Mouse (Mus musculus): ENCODE results near the gene 1700021F05Rik.
A peak's percentile ranks its signal among the peaks of the same experiment; 100 is the strongest.

The 1700021F05Rik gene

DNA sequence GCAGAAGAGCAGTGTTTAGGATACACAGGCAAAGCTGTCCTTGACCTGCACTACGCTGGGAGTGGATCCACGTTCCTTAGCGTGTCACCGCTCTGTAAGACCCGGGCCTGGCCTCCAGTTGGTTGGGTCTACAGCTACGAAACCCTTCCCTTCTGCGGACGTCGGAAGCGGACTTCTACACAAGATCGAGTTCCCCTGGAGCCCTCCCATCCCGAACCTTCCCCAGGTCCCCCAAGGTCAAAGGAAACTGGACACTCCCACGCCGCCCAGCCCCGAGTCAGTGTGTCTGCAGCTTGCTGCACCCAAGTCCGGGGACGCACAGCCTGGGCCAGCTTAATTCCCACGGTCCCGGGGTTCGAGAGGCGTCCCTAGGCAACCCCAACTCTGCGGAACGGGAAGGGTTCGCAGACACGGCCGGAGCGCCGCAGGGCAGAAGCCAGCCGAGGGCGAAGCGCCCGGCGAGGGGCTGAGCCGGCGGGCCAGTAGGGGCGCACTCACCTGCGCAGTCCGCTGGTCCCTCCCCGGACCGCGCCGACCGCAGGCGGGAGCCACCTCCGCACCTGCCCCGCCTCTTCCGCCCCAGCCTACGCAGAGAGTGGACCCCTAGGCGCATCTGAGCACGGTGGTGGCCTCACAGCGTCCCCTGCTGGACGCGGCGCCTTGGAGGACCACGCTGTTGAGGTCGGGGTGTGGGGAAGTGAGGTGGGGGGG lies at the start of gene 1700021F05Rik:
Gene 1700021F05Rik, minus strand, starts transcription at position 553 of the 711 bp plus-strand sequence.
- DNase-seq (ENCODE audit: low read depth, low spot score) = peak; percentile 99

DNA sequence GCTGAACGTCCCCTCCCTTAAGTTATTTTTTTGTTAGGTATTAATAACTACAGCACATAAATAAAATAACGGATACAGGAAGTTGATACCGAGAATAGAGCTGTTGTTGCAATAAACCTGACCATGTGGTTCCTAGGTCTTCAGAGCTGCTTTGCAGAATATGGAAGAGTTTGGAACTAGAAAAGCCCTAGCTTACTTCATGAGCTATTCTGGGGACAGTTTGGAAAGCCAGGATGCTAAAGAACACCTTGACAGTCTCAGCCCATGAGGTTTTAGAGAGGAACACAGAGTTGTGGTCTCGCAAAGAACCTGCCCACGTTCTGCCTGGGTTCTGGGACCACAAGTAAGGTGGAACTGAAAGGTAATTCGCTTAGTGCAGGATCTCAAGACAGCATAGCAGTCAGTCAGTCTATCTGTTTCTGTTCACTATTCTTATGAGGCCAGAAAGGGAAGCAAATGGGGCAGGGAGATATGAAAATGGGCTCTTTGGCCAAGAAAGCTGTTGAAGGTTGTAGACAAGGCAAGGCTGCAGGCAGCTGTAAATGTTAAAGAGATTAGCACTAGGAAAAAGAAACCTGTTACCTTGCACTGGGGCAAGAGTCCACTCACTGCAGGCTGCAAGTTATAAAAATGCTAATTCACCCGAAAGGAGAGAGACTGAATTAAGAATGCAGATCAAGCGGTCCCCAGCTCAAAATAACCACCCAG lies 47.8 kb upstream of the 1700021F05Rik start:
- DNase-seq (ENCODE audit: low read depth, low spot score) = no peak

DNA sequence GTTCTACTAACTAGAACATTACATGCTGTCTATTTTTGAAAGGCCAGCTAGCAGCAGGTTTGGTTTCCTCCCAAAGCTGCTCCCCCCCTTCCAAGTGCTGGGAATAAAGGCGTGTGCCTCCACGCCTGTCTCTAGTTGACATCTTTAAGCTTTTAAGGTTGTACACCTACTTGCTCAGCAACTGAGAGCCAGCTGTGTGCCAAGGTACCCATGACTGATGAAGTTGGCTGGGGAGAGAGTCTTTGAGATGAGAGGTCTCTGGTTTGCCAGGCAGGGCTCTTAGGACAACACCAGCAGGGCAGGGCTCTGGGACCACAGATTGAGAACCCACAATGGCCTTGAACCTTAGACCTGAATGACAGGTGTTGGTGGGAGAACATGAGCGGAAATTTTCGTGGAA lies 43.7 kb upstream of the 1700021F05Rik start:
- no peak for DNase-seq (ENCODE audit: low read depth, low spot score)

DNA sequence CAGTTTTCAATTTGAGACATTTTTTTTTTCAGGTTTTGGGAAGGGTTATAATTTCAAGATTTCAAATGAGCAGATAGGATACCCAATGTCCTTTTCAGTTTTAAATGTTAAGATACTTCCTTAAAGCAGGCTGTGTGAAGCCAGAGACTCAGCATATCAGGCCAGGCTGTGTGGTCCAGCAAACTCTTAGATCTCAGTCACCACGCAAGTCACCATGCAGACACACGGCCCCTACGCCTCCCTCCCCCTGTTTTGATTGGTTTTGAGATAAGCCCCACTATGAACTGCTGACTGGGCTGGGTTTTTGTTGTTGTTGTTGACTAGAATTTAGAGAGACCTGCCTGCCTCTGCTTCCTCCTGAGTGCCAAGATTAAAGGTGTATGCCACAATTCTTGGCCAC lies 40.5 kb upstream of the 1700021F05Rik start:
- DNase-seq (ENCODE audit: low read depth, low spot score) = no peak

DNA sequence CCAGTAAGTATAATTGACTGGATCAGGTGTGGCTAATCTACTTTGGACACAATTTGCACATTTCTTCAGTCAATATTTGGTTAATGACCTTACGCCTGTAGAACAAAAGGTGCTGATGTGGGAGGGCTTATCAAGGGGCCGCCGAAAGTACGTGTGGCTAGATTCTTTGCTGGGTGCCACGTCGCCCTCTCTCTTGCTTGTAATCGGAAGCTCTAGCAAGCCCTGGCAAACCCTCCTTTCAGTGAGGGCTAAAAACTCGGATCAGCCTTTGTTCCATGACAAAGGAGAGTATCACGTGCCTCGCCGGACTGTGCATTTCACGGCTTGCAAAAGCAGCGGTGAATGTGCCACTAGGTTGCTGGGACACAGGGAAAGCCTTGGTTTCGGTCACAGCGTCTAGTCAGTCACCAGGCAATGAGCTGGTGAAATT lies 39.9 kb upstream of the 1700021F05Rik start:
- DNase-seq (ENCODE audit: low read depth, low spot score) = peak; percentile 19

DNA sequence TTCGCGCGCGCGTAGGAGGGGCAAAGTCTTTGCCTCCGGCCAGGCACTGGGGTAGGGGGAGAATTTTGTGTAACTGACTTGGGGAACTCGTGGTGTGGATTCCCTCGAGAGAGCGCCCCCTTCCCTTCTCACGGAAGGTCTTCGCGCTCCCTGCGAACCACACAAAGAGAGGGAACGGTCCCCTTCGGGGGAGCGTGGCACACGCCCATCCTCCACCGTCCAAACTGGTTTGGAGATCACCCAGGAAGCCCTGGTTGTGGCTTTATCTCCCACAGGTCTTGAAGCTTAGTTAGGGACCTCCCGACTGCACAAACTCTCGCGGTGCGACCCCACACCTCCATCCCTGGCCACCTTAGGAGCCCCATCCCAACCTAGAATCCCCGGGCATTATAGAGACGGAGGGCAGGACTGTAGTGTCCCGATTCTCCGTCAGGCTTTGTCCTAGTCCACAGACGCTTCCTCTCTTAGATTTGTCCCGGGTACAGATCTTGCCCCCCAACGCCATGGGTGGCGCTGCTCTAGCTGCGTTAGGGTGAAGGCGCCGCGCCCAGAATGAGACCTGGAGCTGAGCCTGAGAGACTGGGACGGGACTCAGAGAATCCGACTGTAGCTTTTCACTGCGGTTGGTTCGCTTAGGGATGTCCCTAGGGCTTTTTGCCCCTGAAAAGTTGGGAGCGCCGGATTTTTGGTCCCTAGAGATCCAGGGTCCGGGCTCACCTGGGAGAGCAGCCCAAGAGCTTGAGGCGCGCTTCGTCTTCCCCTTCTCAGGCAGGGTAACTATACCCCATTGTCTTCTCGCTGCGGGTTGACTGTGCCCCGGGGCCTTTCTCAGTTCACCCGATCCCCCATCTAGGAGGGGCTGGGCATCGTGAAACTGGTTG lies 38.8 kb upstream of the 1700021F05Rik start:
- DNase-seq (ENCODE audit: low read depth, low spot score) = no peak

DNA sequence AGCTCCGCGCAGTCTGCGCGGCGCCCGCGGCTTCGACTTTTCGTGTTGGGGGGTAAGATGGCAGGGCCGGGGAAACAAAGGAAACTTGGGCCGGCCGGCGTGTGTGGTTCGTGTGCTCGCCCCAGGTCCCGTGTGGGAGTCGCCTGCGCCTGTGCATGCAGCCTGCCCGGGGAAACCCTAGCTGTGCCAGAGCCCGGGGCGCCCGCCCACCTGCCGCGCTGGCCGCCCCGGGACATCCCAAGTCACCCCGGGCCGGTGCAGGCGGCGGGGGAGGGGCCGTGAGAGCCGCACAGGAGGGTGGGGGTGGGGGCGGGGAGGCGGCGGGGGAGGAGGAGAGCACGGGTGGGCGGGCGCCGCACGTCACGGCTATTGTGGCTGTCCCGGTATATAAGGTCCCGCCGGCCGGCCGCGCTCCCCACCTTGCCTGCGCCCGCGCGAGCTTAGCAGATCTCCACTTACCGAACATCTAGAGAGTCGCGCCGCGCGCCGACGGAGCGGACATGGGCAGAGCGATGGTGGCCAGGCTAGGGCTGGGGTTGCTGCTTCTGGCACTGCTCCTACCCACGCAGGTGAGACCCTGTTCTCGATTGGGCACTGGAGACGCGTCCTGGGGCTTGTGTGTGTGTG lies 38.1 kb upstream of the 1700021F05Rik start:
- no peak for DNase-seq (ENCODE audit: low read depth, low spot score)

DNA sequence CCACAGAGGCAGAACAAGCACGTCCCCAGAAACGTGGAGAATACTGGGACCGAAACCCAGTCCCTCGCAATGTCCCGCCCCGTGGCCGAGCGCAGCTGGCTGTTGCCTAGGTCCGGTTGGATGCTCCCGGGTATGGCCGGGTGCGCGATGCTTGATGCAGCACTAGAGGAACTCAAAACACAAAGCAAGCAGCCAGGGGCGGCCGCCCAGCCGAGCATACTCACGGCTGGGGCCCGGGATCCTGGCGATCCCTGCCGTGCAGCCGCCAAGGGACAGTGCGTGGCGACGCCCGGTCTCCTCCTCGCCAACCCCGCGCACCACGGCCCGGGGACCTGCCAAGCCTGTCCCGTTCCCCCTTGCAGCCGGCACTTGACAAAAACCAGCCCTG lies 37.6 kb upstream of the 1700021F05Rik start:
- no peak for DNase-seq (ENCODE audit: low read depth, low spot score)

DNA sequence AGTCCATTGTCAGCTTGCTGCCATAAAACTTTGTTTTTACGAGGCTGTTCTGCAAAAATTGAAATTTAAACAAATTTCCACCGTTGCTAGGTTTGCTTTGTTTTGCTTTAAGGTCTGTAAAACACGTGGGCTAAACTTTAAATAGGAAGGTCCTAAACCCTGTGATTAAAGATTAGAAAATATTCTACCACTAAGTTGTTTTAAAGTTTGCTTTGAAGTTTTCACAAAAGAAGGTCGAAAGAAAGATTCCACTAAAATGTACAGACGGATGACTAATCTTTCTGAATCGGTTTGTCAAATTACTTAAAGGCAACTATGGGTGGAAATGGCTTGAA lies 37.2 kb upstream of the 1700021F05Rik start, which contains the start of gene Cd24a:
Gene Cd24a, plus strand, starts transcription at position 288 of the 335 bp plus-strand sequence.
- DNase-seq (ENCODE audit: low read depth, low spot score) = no peak

DNA sequence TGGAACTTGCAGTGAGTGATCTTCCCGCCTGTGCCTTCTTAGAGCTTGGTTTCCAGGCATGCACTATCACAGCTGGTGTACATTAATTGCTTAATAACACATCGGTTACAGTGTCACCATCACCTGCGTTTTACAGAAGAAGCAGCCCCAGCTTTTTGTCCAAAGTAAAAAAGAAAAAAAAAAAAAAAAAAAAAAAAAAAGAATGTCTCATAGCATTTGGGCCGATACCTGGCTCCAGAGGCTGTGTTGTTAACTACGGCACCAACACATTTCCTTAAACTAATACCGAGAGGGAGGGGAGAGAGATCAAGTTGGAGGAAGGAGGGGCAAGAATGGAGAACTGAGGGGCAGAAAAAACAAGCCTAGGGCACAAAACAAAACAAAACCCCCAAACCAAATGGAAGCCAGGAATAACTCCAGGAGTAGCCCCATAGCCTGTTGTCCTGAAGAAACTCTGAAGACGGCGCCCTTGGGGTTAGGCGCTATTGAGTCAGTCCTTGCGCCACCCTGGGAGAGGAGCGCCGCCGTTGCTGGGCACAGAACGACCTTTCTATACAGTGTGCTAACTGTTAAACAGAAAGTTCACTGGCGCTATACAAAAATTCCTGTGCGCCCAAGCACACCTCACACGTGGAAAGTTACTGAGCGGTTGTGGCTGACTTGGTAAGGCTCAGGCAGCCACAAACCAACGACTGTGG lies 36.7 kb upstream of the 1700021F05Rik start:
- DNase-seq (ENCODE audit: low read depth, low spot score) = no peak

DNA sequence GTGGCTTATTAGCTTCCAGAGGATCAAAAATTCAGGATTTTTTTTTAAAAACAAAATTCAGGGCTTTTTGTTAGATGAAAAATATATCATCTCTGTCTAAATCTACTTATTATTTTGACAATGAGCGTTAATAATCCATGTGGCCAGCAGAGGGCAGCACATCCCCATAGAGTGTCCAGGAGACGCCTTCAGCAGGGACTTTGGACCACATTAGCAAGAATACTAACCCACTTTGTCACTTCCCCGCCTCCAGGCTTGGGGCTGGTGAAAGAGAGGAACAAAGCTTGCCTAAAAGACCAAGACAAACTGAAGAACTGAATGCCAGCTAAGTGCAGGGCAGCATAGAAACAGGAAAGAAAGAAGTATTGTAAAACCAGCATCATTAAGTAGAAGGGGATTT lies 34.2 kb upstream of the 1700021F05Rik start:
- peak; percentile 75 for DNase-seq (ENCODE audit: low read depth, low spot score)

DNA sequence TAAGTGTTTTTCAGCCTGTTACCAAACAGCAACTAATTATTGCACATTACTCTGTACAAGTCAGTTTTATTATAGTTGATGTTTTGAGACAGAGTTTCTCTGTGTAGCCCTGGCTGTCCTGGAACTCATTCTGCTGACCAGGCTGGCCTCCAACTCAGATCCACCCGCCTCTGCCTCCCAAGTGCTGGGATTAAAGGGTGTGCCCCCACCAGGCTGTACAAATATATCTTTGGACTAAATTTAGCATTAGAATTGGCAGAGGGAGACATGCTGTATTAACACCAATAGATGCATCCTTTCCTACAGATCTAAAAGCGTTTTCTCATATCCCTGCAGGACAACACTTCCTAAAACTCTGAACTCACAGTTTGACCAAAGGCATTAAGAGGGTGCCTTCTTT lies 33.6 kb upstream of the 1700021F05Rik start:
- DNase-seq (ENCODE audit: low read depth, low spot score) = no peak

DNA sequence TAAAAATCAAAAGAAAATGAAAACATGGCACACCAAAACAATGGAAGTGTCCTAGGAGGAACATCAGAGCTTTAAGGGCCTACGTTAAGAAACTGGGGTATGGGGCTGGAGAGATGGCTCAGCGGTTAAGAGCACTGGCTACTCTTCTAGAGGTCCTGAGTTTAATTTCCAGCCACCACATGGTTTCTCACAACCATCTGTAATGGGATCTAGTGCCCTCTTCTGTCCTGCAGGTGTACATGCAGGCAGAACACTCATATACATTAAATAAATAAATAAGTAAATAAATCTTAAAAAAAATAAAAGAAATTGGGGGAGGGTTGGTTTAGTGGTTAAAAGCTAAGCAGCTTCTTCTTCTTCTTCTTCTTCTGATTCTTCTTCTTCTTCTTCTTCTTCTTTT lies 20.5 kb upstream of the 1700021F05Rik start:
- DNase-seq (ENCODE audit: low read depth, low spot score) = no peak

DNA sequence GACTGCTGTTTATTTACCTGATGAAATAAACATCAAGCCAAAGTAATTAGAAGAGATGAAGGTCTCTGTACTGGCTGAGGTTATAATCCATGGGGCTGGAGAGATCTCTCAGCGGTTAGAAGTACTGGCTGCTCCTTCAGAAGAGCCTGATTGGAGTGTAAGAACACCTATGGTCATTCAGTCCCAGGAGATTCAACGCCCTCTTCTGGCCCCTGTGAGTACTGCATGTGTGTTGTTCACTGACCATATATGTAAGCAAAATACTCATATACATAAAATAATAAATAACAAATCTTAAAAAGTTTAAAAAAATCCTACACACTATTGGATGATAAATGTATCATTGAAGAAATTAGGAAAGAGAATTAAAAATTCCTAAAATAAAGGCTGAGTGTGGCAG lies 20.0 kb upstream of the 1700021F05Rik start:
- DNase-seq (ENCODE audit: low read depth, low spot score) = no peak

DNA sequence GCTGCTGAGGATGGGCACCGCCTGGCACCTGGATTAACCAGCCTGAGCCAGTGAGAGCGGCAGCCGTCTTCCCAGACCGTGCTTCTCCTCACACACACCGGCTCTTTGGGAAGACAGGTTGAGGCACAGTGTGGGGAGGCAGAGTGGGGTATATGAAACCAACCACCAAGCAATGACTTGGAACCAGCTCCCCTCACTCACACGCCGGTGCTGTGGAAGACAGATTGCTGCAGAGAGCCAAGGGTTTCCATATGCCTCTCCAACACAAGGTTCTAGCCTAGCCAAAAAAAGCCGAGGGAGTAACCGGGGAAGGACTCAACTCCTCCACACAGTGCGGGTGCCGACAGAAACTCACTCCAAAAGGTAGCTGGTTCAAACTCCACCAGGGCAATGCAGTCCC lies 18.5 kb upstream of the 1700021F05Rik start:
- DNase-seq (ENCODE audit: low read depth, low spot score) = no peak

DNA sequence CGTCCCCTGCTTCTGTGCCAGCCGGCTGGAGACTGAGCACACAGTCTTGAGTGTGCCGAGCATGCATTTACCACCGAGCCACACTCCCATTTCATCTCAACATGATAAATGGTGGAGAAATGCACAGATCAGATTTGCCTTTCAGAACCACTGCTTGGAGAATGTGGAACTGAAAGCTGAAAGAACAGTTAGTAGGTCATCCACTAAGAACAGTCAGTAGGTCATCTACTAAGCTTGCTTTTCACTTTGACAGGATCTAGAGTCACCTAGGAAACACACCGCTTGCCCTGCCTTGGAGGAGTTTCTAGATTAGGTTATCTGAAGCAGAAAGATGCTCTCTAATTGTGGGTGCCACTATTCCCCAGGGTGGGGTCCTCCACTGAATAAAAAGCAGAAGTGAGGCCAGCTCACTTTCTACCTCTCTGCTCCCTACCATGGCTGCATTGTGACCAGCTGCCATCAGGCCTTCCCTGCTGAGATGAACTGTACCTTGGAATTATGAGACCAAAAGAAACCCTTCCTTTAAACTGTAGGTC lies 16.9 kb upstream of the 1700021F05Rik start:
- no peak for DNase-seq (ENCODE audit: low read depth, low spot score)

DNA sequence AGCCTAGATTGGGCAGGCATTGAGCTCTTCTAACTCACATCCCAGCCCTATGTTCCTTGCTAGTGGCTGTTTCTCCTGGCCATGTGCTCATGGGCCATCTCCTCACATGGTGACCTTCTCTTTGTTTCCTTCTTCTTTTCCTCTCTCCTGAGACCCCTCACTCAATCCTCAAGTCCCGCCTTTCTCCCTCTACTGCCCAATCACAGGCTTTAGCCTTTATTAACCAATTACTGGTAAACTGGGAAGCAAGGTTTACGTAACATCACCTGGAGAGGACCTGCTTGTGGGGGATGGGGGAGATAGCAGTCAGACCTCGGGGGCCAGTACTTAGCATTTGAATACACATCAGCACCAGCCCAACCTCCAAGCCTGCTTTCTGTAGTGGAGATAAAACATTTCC lies 10.6 kb upstream of the 1700021F05Rik start:
- no peak for DNase-seq (ENCODE audit: low read depth, low spot score)

DNA sequence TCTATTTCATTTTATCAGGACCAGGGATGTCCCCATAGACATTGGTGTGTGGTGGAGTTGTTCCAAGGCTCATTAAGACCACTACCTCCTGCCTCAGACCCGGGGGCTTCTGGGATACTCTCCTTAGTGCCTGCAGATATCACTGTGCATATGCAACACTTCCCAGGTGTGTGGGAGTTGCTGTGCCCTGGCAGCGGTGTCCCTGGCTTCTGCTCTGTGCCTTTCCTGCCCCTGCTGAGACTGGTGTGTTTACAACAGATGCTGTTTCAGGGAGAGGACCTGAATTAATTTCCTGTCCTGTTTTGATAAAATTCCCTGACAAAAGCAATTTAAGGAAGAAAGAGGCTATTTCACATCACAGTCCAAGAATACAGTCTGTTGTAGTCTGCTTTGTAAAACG lies 10.1 kb upstream of the 1700021F05Rik start:
- DNase-seq (ENCODE audit: low read depth, low spot score) = no peak

DNA sequence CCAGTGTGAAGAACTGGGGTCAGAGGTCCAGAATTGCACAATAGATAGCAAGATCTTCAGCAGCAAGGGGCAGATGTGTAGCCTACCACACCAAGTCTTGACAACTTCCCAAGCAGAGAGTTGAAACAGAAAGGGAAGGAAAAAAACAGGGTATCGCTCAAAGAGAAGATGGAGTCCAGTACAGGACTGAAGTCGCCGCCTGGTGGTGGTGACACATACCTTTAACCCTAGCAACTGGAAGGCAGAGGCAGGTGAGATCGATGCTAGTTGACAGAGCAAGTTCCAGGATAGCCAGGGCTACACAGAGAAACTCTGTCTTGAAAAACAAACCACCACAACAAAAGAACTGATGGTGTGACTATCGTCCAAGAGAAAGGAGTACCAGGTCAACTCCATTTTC lies 8.6 kb upstream of the 1700021F05Rik start:
- no peak for DNase-seq (ENCODE audit: low read depth, low spot score)

DNA sequence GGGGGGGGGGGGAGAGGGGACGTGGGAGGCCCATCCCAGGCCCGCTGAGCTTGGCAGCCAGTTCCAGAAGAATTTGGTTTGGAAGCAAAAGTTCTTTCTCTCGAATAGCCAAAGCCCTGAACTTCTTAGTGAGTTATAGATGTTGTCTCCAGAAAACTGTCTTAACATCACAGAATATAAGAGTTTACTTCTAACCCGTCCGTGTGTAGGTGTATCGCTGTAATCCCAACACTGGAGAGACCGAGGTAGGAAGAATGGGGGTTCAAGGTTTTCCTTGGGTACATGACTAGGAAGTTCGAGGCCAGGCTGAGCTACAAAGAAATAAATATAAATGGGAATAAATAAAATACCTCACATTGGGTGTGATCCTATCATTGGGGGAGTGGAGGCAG lies 355 bp upstream of the 1700021F05Rik start:
- no peak for DNase-seq (ENCODE audit: low read depth, low spot score)

DNA sequence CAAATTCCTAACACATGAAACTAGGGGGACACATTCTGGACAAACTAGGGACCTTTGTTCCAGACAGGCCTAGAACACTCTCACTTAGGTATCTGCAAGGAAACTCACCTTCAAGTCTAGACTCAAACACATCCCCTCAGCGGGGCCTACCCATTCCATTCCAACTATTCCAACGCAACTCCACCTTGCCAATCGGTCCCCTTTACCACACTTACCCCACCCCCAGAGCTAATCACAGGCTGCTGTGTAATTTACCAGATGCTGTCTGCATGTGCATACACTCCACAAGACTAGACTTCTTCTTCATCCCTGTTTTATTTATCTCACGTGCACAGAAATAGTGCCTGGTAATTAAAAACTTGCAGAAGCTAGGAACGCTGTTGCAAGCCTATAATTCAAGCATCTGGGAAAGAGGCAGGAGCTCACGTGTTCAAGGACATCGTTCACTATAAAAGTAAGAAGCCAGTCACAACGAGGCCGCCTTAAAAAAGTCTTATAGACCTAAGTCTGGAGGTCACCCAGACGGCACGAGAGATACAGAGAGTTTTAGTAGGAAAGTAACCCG lies 966 bp downstream of the 1700021F05Rik start:
- DNase-seq (ENCODE audit: low read depth, low spot score) = peak; percentile 36

Data from brain, adult 2 months (tissue).